Mouse (Mus musculus) ES-Bruce4 (cell line): Measurements from ENCODE around the gene Clstn3.

Experiments used
- CTCF ChIP-seq: IDR thresholded peaks from one replicate; pipeline ENCODE4 v1.8.1; 2011; ENCODE audit warnings: low read depth, low read length
- EP300 ChIP-seq: IDR thresholded peaks from 2 replicates; pipeline ENCODE4 v1.6.1; 2011; ENCODE audit warnings: low read depth, low read length; ENCODE audit not compliant: insufficient read depth

- TF ChIP-seq CTCF (no peak), EP300 (no peak)
These were observed 6.1 kb downstream of the Clstn3 start for GRCm38 (mm10) chr6:124458505-124458904.
